Mouse (Mus musculus) midbrain, embryonic 11.5 days (tissue): ENCODE data around the gene Srgap3. TPM values are rescaled to one million over a fixed set of nuclear protein-coding genes. Genes with fewer than 3 reads are reported as not detected.

Experiments used
- ATAC-seq: fragments of 200-750 bp; cut with Nextera tagmentation; 2 replicates; pipeline ENCODE4 v1.8.0; 2017; ENCODE audit warnings: moderate TSS enrichment, moderate library complexity; ENCODE audit not compliant: low FRiP score
- DNase-seq: peaks from one replicate; pipeline ENCODE4 v3.0.0; 2015; ENCODE audit warnings: low spot score; ENCODE audit errors: missing footprints
- H3K27ac ChIP-seq: fragments of 300-500 bp; sonication (generic); 2 replicates; pipeline ENCODE4 v1.5.1; 2014; ENCODE audit warnings: low read depth, low read length
- H3K27me3 ChIP-seq: fragments of 300-500 bp; sonication (generic); 2 replicates; pipeline ENCODE4 v1.6.1; 2014; ENCODE audit warnings: mild to moderate bottlenecking, low read length, moderate library complexity, mixed read lengths; ENCODE audit not compliant: control insufficient read depth, insufficient read depth
- H3K36me3 ChIP-seq: fragments of 300-500 bp; sonication (generic); 2 replicates; pipeline ENCODE4 v1.6.1; 2014; ENCODE audit warnings: mild to moderate bottlenecking, low read length, moderate library complexity, mixed read lengths; ENCODE audit not compliant: control insufficient read depth, insufficient read depth
- H3K4me1 ChIP-seq: fragments of 300-500 bp; sonication (generic); 2 replicates; pipeline ENCODE4 v1.6.1; 2014; ENCODE audit warnings: low read length; ENCODE audit not compliant: control insufficient read depth, insufficient read depth
- H3K4me2 ChIP-seq: fragments of 300-500 bp; sonication (generic); 2 replicates; pipeline ENCODE4 v1.6.1; 2014; ENCODE audit warnings: mild to moderate bottlenecking, moderate library complexity
- H3K4me3 ChIP-seq: fragments of 300-500 bp; sonication (generic); 2 replicates; pipeline ENCODE4 v1.5.1; 2014; ENCODE audit warnings: low read depth, low read length
- H3K9ac ChIP-seq: fragments of 300-500 bp; sonication (generic); 2 replicates; pipeline ENCODE4 v1.6.1; 2014; ENCODE audit warnings: low read length
- H3K9me3 ChIP-seq: fragments of 300-500 bp; sonication (generic); 2 replicates; pipeline ENCODE4 v1.6.1; 2016; ENCODE audit warnings: low read length; ENCODE audit not compliant: control insufficient read depth
- WGBS: fragments of 180-500 bp; shearing (Covaris S2); extraction: QIAGEN DNeasy Blood & Tissue Kit; methylation state at CpG from one replicate; pipeline ENCODE4 v1.1.7; 2014; 5-methylcytosine and 5-hydroxymethylcytosine counted together
- polyA plus RNA-seq: library from polyadenylated mRNA; unstranded; fragments of >200 nt; fragmentation: Nextera tagmentation; extraction: Ambion mirVana; gene quantifications from 2 replicates; pipeline ENCODE4 v1.2.1, GENCODE M21; 2014

Srgap3 gene
- polyA plus RNA-seq, 1 experiment from 2014 or later: 48.9 TPM

DNA sequence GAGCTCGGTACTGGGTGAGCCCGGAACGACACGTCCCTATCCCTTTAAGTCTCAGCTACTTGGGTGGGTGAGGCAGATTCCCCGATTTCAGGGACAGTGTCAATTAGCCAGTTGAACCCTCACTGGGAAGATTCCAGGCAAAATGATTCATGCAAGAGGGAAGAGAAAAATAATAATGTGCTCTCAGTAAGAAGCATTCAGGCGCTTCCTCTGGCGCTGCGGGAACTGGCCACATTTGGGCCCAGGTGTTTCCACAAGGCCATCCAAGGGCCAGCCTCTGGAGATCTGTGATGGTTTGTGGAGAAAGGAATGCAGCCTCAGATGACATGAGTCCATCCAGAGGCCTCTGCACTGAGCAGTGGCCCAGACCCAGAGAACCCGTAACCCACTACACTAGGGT is 100.2 kb downstream of the Srgap3 start:
- ATAC-seq (no peak), DNase-seq (no peak)
- peaks cover 7% of the 10 kb centered on the region for H3K4me1 ChIP-seq
- no peaks in the 10 kb centered on the region for H3K9me3 ChIP-seq
- H3K9ac ChIP-seq: no peak overlapping the region
- no peaks in the 10 kb centered on the region for H3K27me3 ChIP-seq
- no peak overlapping the region for H3K4me3 ChIP-seq
- WGBS: 95% methylated on average over 9 of the region's 9 CpGs
- no peak overlapping the region for H3K4me2 ChIP-seq
- H3K36me3 ChIP-seq: peaks cover 2% of the 10 kb centered on the region; the same call in 1 of the 2 replicates
- no peak overlapping the region for H3K27ac ChIP-seq

DNA sequence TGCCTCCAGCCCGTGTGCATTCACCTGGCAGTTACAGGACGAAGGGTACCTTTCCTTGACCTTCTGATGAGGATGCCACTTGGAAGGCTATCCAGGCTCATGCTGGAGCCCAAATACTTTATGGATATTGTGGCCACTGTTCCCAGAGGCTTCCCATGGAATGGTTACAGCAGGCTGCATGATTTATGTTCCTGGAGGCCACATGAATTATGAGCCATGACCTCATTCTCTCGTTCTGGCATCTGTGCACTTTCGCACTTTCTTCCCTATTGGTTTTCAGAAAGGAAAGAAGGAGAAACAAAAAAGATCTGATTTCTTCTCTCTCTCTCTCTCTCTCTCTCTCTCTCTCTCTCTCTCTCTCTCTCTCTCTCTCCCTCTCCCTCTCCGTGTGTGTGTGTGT is 104.6 kb downstream of the Srgap3 start:
- no peaks in the 10 kb centered on the region for H3K27me3 ChIP-seq
- DNase-seq (no peak), ATAC-seq (no peak)
- H3K4me2 ChIP-seq: no peak overlapping the region
- WGBS: 79% methylated on average over 5 of the region's 5 CpGs
- H3K9ac ChIP-seq: no peak overlapping the region
- no peak overlapping the region for H3K4me3 ChIP-seq
- H3K27ac ChIP-seq: no peak overlapping the region
- no peaks in the 10 kb centered on the region for H3K9me3 ChIP-seq
- peaks cover 39% of the 10 kb centered on the region for H3K4me1 ChIP-seq
- H3K36me3 ChIP-seq: no peaks in the 10 kb centered on the region

GRCm38 (mm10) chr6:112840400-112840799 is 106.7 kb downstream of the Srgap3 start:
- Histone ChIP-seq H3K4me2 (no peak overlapping the region), H3K4me1 (peaks cover 50% of the 10 kb centered on the region), H3K9ac (no peak overlapping the region), H3K4me3 (no peak overlapping the region), H3K36me3 (no peaks in the 10 kb centered on the region), H3K27ac (peak overlapping the region; percentile 80), H3K27me3 (no peaks in the 10 kb centered on the region), H3K9me3 (no peaks in the 10 kb centered on the region)
- WGBS: 51% methylated on average over 5 of the region's 5 CpGs
- DNase-seq (no peak), ATAC-seq (0 out of 2 replicates have a peak, but pooled peaks have one; percentile 20)

- 44% methylated on average over 3 of the region's 3 CpGs for WGBS
- H3K27me3 ChIP-seq: no peaks in the 10 kb centered on the region
- H3K27ac ChIP-seq: peak overlapping the region; percentile 80
- H3K9me3 ChIP-seq: no peaks in the 10 kb centered on the region
- H3K36me3 ChIP-seq: no peaks in the 10 kb centered on the region
- peak overlapping the region; percentile 29 for H3K4me2 ChIP-seq
- DNase-seq (no peak), ATAC-seq (no peak; the same call in 1 of the 2 replicates)
- peaks cover 54% of the 10 kb centered on the region for H3K4me1 ChIP-seq
- H3K4me3 ChIP-seq: no peak overlapping the region
- 0 out of 2 replicates have a peak overlapping the region, but pooled peaks have one; percentile 21 for H3K9ac ChIP-seq
Measured at GRCm38 (mm10) chr6:112839391-112839790, 107.7 kb downstream of the Srgap3 start.

GRCm38 (mm10) chr6:112838879-112839278 is 108.2 kb downstream of the Srgap3 start:
- no peaks in the 10 kb centered on the region for H3K27me3 ChIP-seq
- peak overlapping the region; percentile 29 for H3K4me2 ChIP-seq
- peak overlapping the region; percentile 80 for H3K27ac ChIP-seq
- DNase-seq (peak; percentile 96), ATAC-seq (peak; percentile 94)
- no peaks in the 10 kb centered on the region for H3K36me3 ChIP-seq
- H3K9me3 ChIP-seq: no peaks in the 10 kb centered on the region
- no peak overlapping the region for H3K4me3 ChIP-seq
- 9% methylated on average over 2 of the region's 2 CpGs for WGBS
- H3K9ac ChIP-seq: 0 out of 2 replicates have a peak overlapping the region, but pooled peaks have one; percentile 21
- peaks cover 59% of the 10 kb centered on the region for H3K4me1 ChIP-seq

DNA sequence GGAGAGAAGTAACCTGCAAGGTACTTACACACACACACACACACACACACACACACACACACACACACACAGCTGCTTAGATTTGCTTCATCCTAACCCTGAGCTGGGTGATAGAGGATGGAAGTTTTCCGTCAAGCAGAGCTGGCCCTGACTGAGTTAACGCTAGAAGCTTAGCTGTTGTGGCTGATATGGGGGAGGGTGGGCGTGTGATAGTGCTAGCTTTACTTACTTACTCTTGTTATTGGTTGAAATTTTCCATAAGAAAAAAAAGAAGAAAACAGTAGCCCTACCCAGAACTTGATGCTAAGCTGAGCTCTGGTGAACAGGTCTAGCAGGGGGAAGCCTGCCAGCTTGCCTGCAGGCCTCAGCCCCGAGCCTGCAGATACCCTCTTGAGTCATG is 110.4 kb downstream of the Srgap3 start:
- Histone ChIP-seq H3K27ac (no peak overlapping the region), H3K4me1 (peaks cover 58% of the 10 kb centered on the region), H3K27me3 (no peaks in the 10 kb centered on the region), H3K4me2 (no peak overlapping the region), H3K36me3 (no peaks in the 10 kb centered on the region), H3K9me3 (no peaks in the 10 kb centered on the region), H3K4me3 (no peak overlapping the region), H3K9ac (no peak overlapping the region; the same call in 1 of the 2 replicates)
- 79% methylated on average over 4 of the region's 4 CpGs for WGBS
- ATAC-seq (no peak), DNase-seq (no peak)

DNA sequence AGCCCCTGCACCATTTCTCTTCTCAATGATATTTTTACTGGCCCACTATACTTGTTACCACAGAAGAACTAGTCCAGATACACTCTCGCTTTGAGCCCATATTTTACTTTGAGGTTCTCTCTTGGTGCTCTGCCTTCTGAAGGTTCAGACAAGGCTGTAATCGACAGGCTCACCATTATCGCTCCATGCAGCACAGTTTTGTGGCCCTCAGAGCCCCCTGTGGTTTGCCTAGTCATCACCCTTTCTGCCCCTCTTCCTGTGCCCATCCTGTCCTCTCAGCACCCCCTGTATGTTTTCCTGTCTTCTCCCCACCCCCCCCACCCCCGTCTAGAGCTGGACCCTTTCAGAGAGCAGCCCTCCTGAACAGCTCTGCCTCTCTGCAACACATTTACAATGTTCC is 111.7 kb downstream of the Srgap3 start:
- no peaks in the 10 kb centered on the region for H3K36me3 ChIP-seq
- ATAC-seq (no peak), DNase-seq (no peak)
- H3K9me3 ChIP-seq: no peaks in the 10 kb centered on the region
- no peak overlapping the region for H3K4me2 ChIP-seq
- WGBS: 88% methylated on average over 4 of the region's 4 CpGs
- H3K4me3 ChIP-seq: no peak overlapping the region
- H3K9ac ChIP-seq: no peak overlapping the region
- H3K27me3 ChIP-seq: no peaks in the 10 kb centered on the region
- peak overlapping the region; percentile 16; the same call in 1 of the 2 replicates for H3K27ac ChIP-seq
- H3K4me1 ChIP-seq: peaks cover 56% of the 10 kb centered on the region

DNA sequence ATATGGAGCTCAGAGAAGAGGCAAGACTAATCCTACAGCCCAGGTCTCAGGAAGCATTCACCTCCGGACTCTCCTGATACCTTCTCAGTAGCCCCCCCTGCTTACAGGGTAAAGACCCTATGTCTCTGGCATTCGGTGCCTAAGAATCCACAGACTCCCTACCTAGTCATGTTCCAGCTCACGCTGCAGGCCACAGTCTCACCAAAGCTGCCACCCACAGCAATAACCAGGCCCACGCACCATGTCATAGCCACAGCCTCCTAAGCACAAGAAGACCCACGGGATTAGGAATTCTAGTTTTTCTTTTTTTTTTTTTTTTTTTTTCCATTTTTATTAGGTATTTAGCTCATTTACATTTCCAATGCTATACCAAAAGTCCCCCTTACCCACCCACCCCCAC is 112.6 kb downstream of the Srgap3 start:
- no peaks in the 10 kb centered on the region for H3K27me3 ChIP-seq
- no peaks in the 10 kb centered on the region for H3K36me3 ChIP-seq
- no peaks in the 10 kb centered on the region for H3K9me3 ChIP-seq
- peaks cover 47% of the 10 kb centered on the region for H3K4me1 ChIP-seq
- ATAC-seq (0 out of 2 replicates have a peak, but pooled peaks have one; percentile 4), DNase-seq (no peak)
- H3K4me2 ChIP-seq: no peak overlapping the region
- WGBS: 78% methylated on average over 5 of the region's 5 CpGs
- no peak overlapping the region for H3K9ac ChIP-seq
- peak overlapping the region; percentile 63 for H3K27ac ChIP-seq
- H3K4me3 ChIP-seq: no peak overlapping the region

DNA sequence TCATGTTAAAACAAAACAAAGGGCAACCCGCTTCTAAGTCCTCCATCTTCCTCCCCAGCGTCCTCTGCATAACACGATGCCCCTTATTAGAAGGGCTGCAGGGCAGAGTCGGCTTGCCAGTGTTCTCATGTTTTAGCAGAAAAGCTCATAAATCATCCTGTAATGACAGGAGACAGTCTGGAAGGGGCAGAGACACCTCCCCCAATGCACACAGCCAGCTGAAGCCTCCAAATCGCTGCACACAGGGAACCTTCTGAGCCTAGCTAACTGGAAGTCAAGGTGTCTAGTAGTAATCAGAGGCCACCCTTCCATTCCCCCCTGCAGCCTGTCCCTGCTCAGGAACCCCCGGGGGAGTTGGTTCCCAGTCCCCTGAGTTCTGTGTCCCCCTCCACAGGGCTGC is 113.3 kb downstream of the Srgap3 start:
- Histone ChIP-seq H3K4me1 (peaks cover 47% of the 10 kb centered on the region), H3K27ac (peak overlapping the region; percentile 63), H3K4me2 (no peak overlapping the region), H3K4me3 (no peak overlapping the region), H3K36me3 (peaks cover 3% of the 10 kb centered on the region; the same call in 1 of the 2 replicates), H3K9ac (no peak overlapping the region; the same call in 1 of the 2 replicates), H3K9me3 (no peaks in the 10 kb centered on the region), H3K27me3 (no peaks in the 10 kb centered on the region)
- no peak for ATAC-seq
- DNase-seq: no peak
- WGBS: 61% methylated on average over 6 of the region's 6 CpGs
